Mouse (Mus musculus) hindbrain, postnatal 0 days (tissue): ENCODE results near the gene Gm45062. TPM values are rescaled to one million over a fixed set of nuclear protein-coding genes. Genes with fewer than 3 reads are reported as not detected.

Source experiments
- ATAC-seq: fragments of 200-750 bp; cut with Nextera tagmentation; 2 replicates; pipeline ENCODE4 v1.8.0; 2017; ENCODE audit warnings: mild to moderate bottlenecking, moderate TSS enrichment, moderate library complexity
- DNase-seq: peaks from one replicate; pipeline ENCODE4 v3.0.0-alpha.2; 2015; ENCODE audit warnings: low spot score
- H3K27ac ChIP-seq: fragments of 300-500 bp; sonication (generic); 2 replicates; pipeline ENCODE4 v1.5.1; 2014; ENCODE audit warnings: mild to moderate bottlenecking
- H3K27me3 ChIP-seq: fragments of 300-500 bp; sonication (generic); 2 replicates; pipeline ENCODE4 v1.6.1; 2014; ENCODE audit warnings: low read length, mixed read lengths; ENCODE audit not compliant: insufficient read depth
- H3K36me3 ChIP-seq: fragments of 300-500 bp; sonication (generic); 2 replicates; pipeline ENCODE4 v1.6.1; 2014; ENCODE audit warnings: low read length, mixed read lengths; ENCODE audit not compliant: insufficient read depth
- H3K4me1 ChIP-seq: fragments of 300-500 bp; sonication (generic); 2 replicates; pipeline ENCODE4 v1.6.1; 2014; ENCODE audit warnings: antibody characterized with exemption, low read length, mixed read lengths; ENCODE audit not compliant: insufficient read depth
- H3K4me2 ChIP-seq: fragments of 300-500 bp; sonication (generic); 2 replicates; pipeline ENCODE4 v1.6.1; 2014; ENCODE audit warnings: low read depth, mild to moderate bottlenecking, low read length, moderate library complexity, mixed read lengths
- H3K4me3 ChIP-seq: fragments of 300-500 bp; sonication (generic); 2 replicates; pipeline ENCODE4 v1.5.1; 2014; ENCODE audit warnings: low read length
- H3K9ac ChIP-seq: fragments of 300-500 bp; sonication (generic); replicated peaks from 2 replicates; pipeline ENCODE4 v1.6.1; 2014; ENCODE audit warnings: mild to moderate bottlenecking, low read length, moderate library complexity, mixed read lengths
- H3K9me3 ChIP-seq: fragments of 300-500 bp; sonication (generic); 2 replicates; pipeline ENCODE4 v1.6.1; 2016; ENCODE audit warnings: low read length, mixed read lengths
- CTCF ChIP-seq: IDR thresholded peaks from 2 replicates; pipeline ENCODE4 v1.5.1; 2016; ENCODE audit warnings: antibody characterized with exemption, control low read depth, low read depth
- WGBS: fragments of 180-500 bp; shearing (Covaris S2); extraction: QIAGEN DNeasy Blood & Tissue Kit; methylation state at CpG from one replicate; pipeline ENCODE4 v1.1.7; 2014; 5-methylcytosine and 5-hydroxymethylcytosine counted together
- polyA plus RNA-seq: library from polyadenylated mRNA; unstranded; fragments of >200 nt; fragmentation: Nextera tagmentation; extraction: Ambion mirVana; gene quantifications from 2 replicates; pipeline ENCODE4 v1.2.1, GENCODE M21; 2015
- total RNA-seq: library from RNA; depleted of rRNA; stranded (reverse); fragments of >200 nt; gene quantifications from 2 replicates; pipeline ENCODE4 v1.2.3, GENCODE M21; 2014

Gene Gm45062
- total and polyA plus RNA-seq, 2 experiments from 2014 or later, result 1.8 to 4.9 TPM

DNA sequence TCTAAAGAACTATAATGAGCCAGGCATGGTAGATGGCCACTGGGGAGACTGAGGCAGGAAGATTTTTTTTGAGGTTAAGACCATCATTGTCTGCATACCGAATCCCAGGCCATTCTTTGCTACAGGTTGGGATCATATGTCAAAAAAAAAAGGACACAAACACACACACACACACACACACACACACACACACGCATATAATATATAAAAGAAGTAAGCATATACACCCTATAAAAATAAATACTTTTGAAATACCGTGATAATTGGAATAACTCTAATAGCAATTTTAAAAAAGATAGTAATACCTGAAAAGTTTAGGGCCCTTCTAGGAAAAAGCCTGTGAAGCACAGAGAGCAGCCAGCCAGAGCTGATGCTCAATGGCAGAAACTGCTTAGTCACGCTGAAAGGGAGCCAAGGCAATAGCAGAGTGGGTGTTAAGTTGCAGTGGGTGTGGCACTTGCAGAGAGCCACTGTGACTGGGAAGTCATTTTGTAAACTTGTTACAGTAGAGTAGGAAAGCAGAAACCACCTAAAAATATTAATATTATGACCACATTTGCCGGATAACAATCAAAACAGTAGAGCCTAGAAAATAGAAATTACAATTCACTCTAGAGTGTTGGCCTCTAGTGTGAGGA lies 86.1 kb downstream of the Gm45062 start:
- Histone ChIP-seq H3K4me3 (no peak overlapping the region), H3K27me3 (no peaks in the 10 kb centered on the region), H3K9me3 (no peaks in the 10 kb centered on the region), H3K4me1 (no peaks in the 10 kb centered on the region), H3K27ac (no peak overlapping the region), H3K4me2 (no peak overlapping the region), H3K36me3 (no peaks in the 10 kb centered on the region), H3K9ac (no peak overlapping the region)
- no peak for ATAC-seq
- WGBS, result 75% methylated on average over 5 of the region's 5 CpGs
- no peak for TF ChIP-seq CTCF
- DNase-seq, result peak; percentile 25

DNA sequence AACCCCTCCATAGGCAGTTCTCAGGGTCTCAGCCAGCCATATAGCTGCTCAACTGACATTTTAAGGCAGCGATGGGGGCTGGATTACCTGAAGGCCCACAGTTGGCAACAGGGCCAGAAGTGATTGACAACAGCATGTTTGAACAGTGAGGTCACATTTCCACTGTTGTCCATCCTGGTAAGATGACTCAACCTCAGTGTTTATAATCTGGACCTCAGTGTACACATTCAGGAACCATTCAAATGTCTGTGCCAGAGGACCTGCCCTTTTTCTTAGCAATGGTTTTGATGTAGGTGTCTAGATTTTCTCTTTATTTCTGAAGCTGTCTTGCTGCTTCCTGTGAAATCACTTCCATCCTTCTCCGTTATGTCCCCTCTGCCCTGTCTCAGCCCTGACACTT lies 87.9 kb downstream of the Gm45062 start:
- Histone ChIP-seq H3K4me3 (no peak overlapping the region), H3K4me1 (no peaks in the 10 kb centered on the region), H3K9ac (no peak overlapping the region), H3K9me3 (no peaks in the 10 kb centered on the region), H3K27me3 (no peaks in the 10 kb centered on the region), H3K36me3 (no peaks in the 10 kb centered on the region), H3K27ac (no peak overlapping the region), H3K4me2 (no peak overlapping the region)
- ATAC-seq, result no peak
- TF ChIP-seq CTCF, result no peak
- DNase-seq, result no peak
- 96% methylated on average over 2 of the region's 2 CpGs for WGBS

- H3K27me3 ChIP-seq, result no peaks in the 10 kb centered on the region
- H3K4me2 ChIP-seq, result no peak overlapping the region
- H3K4me1 ChIP-seq, result no peaks in the 10 kb centered on the region
- no peak overlapping the region for H3K9ac ChIP-seq
- ATAC-seq, result no peak
- no peak overlapping the region for H3K4me3 ChIP-seq
- no peaks in the 10 kb centered on the region for H3K36me3 ChIP-seq
- TF ChIP-seq CTCF, result no peak
- WGBS, result 88% methylated on average over 1 of the region's 1 CpGs
- DNase-seq, result no peak
- no peak overlapping the region for H3K27ac ChIP-seq
- no peaks in the 10 kb centered on the region for H3K9me3 ChIP-seq
These were observed 89.1 kb downstream of the Gm45062 start for GRCm38 (mm10) chr6:8348344-8348743.

- 83% methylated on average over 2 of the region's 2 CpGs for WGBS
- ATAC-seq (no peak), DNase-seq (no peak)
- Histone ChIP-seq H3K4me1 (no peaks in the 10 kb centered on the region), H3K4me3 (no peak overlapping the region), H3K36me3 (no peaks in the 10 kb centered on the region), H3K4me2 (no peak overlapping the region), H3K9me3 (no peaks in the 10 kb centered on the region), H3K27ac (no peak overlapping the region), H3K9ac (no peak overlapping the region), H3K27me3 (no peaks in the 10 kb centered on the region)
- no peak for TF ChIP-seq CTCF
These were observed 89.9 kb downstream of the Gm45062 start for GRCm38 (mm10) chr6:8349060-8349670.

GRCm38 (mm10) chr6:8351507-8351906 lies 92.3 kb downstream of the Gm45062 start:
- Histone ChIP-seq H3K27ac (no peak overlapping the region), H3K4me1 (no peaks in the 10 kb centered on the region), H3K9ac (no peak overlapping the region), H3K36me3 (no peaks in the 10 kb centered on the region), H3K27me3 (no peaks in the 10 kb centered on the region), H3K9me3 (no peaks in the 10 kb centered on the region), H3K4me3 (no peak overlapping the region), H3K4me2 (no peak overlapping the region)
- no peak for ATAC-seq
- DNase-seq, result no peak
- TF ChIP-seq CTCF, result no peak
- WGBS, result 94% methylated on average over 2 of the region's 2 CpGs

DNA sequence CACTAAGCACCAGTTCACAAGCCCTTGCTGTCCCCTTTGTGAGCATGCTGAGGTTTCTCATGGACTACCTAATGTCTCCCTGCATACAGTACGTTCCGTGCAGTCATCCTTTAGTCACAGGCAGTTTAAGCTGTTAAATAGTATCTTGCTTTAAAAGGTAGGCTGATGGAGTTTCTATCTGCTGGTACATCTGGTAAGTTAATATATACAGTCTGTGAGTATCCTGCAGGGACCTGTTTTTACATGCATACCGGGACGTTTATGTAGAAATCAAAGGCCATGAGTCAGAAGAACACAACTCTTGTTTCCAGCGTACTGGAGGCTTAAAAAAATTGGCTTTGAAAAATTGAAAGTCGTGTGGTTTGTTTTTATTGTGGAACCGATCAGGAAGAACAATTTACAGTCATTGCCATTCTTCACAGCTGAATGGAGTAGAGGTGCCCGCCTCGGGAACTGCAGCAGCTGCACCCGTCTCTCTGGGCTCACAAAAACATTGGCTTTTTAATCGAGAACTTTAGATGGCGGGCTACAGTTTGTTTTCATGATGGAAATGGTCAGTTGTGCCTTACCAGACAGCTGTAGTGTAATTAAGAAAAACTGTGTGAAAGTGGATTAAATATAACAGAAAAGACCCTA lies 93.4 kb downstream of the Gm45062 start:
- H3K4me2 ChIP-seq, result peak overlapping the region; percentile 43
- no peaks in the 10 kb centered on the region for H3K9me3 ChIP-seq
- 23% methylated on average over 12 of the region's 12 CpGs for WGBS
- peak; percentile 46 for DNase-seq
- no peaks in the 10 kb centered on the region for H3K27me3 ChIP-seq
- TF ChIP-seq CTCF, result no peak
- H3K36me3 ChIP-seq, result no peaks in the 10 kb centered on the region
- no peak overlapping the region for H3K27ac ChIP-seq
- H3K4me3 ChIP-seq, result peak overlapping the region; percentile 2; the same call in 1 of the 2 replicates
- no peaks in the 10 kb centered on the region for H3K4me1 ChIP-seq
- ATAC-seq, result peak; percentile 62; the same call in 1 of the 2 replicates
- no peak overlapping the region for H3K9ac ChIP-seq

GRCm38 (mm10) chr6:8353461-8353860 lies 94.2 kb downstream of the Gm45062 start:
- no peak overlapping the region for H3K27ac ChIP-seq
- no peak overlapping the region for H3K9ac ChIP-seq
- H3K4me3 ChIP-seq, result no peak overlapping the region
- TF ChIP-seq CTCF, result no peak
- WGBS, result 37% methylated on average over 4 of the region's 4 CpGs
- no peaks in the 10 kb centered on the region for H3K9me3 ChIP-seq
- H3K36me3 ChIP-seq, result no peaks in the 10 kb centered on the region
- H3K4me1 ChIP-seq, result no peaks in the 10 kb centered on the region
- ATAC-seq, result no peak
- H3K27me3 ChIP-seq, result no peaks in the 10 kb centered on the region
- H3K4me2 ChIP-seq, result 0 out of 2 replicates have a peak overlapping the region, but pooled peaks have one; percentile 43
- no peak for DNase-seq
